Mouse (Mus musculus) erythroblast, embryonic 14.5 days (primary cell): ENCODE data around the gene Ispd.

ENCODE experiments used
- GATA1 ChIP-seq: IDR thresholded peaks from 2 replicates; pipeline ENCODE4 v1.6.1; 2012; ENCODE audit warnings: low read length, inconsistent platforms, mixed read lengths
- TAL1 ChIP-seq: IDR thresholded peaks from 3 replicates; pipeline ENCODE4 v1.6.1; 2012; ENCODE audit warnings: low read length, inconsistent platforms, mixed read lengths

DNA sequence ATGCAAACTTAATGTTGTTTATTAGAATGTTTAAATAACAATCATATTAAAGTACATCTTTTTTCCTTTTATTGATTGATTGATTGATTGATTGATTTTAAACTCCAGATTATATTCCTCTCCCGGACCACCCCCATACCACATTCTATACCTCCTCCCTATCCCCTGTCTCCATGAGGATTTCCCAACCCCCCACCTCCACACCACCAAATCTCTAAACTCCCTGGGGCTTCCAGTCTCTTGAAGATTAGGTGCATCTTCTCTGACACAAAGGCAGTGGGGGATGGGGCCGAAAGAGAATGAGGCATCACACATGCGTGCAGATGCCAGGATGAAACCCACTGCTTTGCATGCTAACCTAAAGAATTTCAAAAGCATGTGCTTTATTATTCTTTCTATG, 283.5 kb downstream of the Ispd start:
- TF ChIP-seq TAL1 = no peak
- TF ChIP-seq GATA1 = no peak
